Mouse (Mus musculus) gastrocnemius, adult 2 months (tissue): ENCODE results near the gene Cd101. TPM values are rescaled to one million over a fixed set of nuclear protein-coding genes. Genes with fewer than 3 reads are reported as not detected.
A peak's percentile ranks its signal among the peaks of the same experiment; 100 is the strongest.

Experiments
- DNase-seq: peaks from one replicate; pipeline ENCODE4 v3.0.0; 2022
- H3K27ac ChIP-seq: fragments of 200-600 bp; 2 replicates; pipeline ENCODE4 v1.8.1; 2022; ENCODE audit warnings: mild to moderate bottlenecking
- H3K4me3 ChIP-seq: fragments of 200-600 bp; 2 replicates; pipeline ENCODE4 v1.8.1; 2022; ENCODE audit warnings: mild to moderate bottlenecking, moderate library complexity
- CTCF ChIP-seq: fragments of 200-600 bp; IDR thresholded peaks from 2 replicates; pipeline ENCODE4 v1.8.1; 2022; ENCODE audit warnings: antibody characterized with exemption, mild to moderate bottlenecking, moderate library complexity
- intact Hi-C: fragments of 180-260 bp; cut with DNase I; formaldehyde crosslinking; loops from one replicate; pipeline ENCODE4 v1.15.1; 2025
- total RNA-seq, 2 experiments: library from RNA; stranded (reverse); gene quantifications; 2 replicates each; pipeline ENCODE4 v1.2.3; 2021

Gene Cd101
- total RNA-seq, 2 experiments from 2014 or later = 0.06 to 0.13 TPM

DNA sequence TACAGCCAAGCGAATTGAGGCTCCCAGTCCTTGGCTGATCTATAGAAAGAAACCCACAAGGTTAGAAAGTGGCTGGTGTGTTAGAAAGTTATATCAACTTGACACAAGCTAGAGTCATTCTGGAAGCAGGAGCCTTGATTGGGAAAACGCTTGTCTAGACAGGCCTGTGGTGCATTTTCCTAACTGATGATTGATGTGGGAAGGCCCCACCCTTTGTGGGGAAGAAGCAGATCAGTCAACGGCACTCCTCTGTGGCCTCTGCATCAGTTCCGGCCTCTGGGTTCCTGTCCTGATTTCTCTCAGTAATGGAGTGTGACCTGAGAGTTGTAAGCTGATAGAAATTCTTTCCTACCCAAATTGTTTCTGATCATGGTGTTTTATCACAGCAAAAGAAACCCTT is 4.3 kb upstream of the Cd101 start:
- Histone ChIP-seq H3K27ac (no peak overlapping the region), H3K4me3 (no peak overlapping the region)
- no peak for DNase-seq
- TF ChIP-seq CTCF = no peak
- intact Hi-C loops = no loop called here

DNA sequence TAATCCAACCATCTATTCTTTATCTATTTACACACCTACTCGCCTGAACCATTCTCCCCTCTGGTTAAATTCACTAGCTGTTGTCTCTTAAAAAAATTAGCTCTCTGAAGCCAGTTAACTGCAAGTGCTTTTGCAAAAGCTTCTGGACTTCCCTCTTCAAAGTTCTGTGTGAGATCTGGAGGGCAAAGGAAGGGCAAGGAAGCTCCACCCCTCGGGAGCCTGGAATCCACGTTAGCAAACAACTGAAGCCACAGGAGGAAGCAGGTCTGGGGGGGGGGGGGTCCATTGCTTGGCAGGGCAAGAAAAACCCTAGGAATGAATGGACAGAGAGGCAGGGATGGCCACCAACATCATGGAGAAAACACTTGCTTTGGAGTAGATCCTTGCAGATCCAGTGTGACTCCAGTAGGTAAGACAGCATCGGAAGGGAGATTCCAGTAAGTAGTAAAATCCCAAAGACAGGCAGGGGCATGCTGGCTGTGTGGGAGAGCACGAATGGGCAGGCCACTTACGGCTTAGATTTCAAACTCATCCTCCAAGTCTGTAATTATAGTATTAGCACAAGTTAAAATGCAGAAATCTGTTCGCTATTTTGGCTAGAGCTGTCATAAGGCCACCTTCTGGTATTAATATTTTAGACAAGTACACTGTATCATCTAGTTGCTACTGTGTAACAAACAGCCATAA is 2.2 kb upstream of the Cd101 start:
- intact Hi-C loops = no loop called here
- TF ChIP-seq CTCF = no peak
- no peak for DNase-seq
- H3K4me3 ChIP-seq = no peak overlapping the region
- H3K27ac ChIP-seq = no peak overlapping the region

DNA sequence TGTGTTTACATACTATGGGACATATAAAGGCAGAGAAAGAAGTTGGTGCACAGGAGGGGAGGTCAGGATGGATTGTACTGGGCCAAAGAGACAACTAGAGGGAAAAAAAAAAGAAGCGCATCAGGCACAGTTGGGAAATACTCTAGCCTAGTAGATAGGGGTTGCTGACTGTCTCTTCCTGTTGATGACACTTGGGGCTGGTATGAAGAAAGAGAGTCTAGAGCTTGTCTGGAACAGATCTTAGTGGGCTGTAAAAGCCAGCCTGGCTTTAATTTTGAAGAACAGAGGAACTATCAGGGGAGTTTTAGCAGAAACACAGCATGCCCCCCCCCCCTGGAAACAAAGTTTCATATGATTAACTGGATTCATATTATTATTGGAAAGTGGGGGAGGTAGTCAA is 1.3 kb upstream of the Cd101 start:
- no peak for DNase-seq
- Histone ChIP-seq H3K27ac (no peak overlapping the region), H3K4me3 (no peak overlapping the region)
- no peak for TF ChIP-seq CTCF
- intact Hi-C loops = no loop called here

DNA sequence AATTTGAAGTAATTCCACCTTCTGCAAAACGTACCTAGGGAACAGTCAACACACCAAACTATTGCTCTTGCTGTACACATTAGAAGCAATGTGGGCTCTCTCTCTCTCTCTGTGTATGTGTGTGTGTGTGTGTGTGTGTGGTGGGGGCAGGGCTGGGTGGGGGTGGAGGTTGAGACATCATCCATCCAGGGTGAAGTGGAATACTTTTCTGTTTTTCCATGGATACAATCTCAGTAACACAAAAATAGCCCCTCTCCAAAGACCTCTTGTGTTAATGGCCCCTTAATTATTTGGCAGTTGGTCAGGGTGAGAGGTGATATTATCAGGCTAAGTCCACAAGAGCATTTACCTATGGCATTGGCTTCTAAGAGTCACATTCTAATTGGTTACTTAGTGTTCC is 2.6 kb downstream of the Cd101 start:
- intact Hi-C loops = no loop called here
- H3K27ac ChIP-seq = no peak overlapping the region

DNA sequence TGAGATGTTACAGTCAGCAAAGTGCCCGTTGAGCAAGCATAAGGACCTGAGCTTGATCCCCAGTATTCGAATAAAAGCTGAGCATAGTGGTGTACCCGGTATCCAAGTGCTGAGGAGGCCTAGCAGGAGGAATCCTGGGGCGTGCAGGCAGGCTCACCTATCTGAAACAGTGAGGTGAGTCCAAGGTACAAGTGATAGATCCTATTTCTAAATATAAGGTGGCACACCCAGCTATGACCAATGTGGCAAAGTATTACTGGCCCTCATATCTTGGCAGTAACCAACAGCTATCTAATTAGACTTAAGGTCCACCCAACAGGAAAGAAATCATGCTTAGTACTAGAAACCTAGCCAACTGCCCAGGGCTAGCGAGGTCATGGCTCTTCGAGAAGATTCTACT is 6.4 kb downstream of the Cd101 start:
- DNase-seq = no peak
- TF ChIP-seq CTCF = no peak
- no peak overlapping the region for H3K4me3 ChIP-seq
- intact Hi-C loops = no loop called here
- H3K27ac ChIP-seq = no peak overlapping the region

More for the DNA sequence above, 2.6 kb downstream of the Cd101 start:
- no peak for DNase-seq
- TF ChIP-seq CTCF = no peak
- no peak overlapping the region for H3K4me3 ChIP-seq

DNA sequence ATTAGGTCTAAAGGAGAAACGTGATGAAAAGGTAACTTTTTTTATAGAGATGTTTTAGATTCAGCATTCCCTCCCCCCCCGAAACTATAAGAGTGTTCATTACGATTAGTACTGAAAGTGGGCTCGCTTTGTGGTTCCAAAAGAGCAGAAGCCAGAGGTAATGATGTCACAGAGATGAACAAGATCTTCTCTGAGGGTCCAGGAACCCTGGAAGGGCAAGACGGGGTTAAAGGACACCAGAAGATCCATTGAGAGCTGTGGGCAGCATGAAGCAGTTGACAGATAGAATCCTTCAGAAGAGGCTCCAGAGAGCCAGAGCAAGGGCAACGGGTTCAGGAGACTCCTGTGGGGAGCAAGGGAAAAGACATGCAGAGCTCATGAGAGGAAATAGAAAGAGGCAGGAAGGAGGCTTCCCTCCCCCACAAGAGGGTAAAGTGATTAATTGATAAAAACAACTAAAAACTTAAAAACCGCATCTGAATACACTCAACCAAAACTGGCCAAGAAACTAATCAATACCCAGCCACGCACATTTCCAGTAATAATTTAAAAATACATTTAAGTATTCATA is 7.8 kb downstream of the Cd101 start:
- H3K4me3 ChIP-seq = no peak overlapping the region
- intact Hi-C loops = no loop called here
- DNase-seq = no peak
- TF ChIP-seq CTCF = no peak
- H3K27ac ChIP-seq = no peak overlapping the region

DNA sequence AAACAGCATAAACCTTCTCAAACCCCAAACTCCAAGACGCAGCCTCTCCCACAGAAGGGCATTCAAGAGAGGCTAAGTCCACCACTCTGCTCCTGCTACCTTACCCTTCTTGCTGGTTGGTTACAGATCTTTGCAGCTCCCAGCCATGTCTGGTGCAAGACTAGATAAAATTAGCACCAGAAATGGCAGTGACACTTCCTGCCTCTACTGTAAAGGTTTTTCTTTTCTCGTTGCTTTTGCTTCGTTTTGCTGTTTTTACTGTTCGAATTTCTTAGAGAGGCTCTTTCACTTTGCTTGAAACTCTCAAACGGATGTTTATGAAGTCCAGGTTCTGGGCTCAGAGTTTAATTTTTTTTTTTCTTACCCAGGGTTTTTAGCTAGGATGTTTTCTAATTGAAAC is 8.3 kb downstream of the Cd101 start:
- DNase-seq = no peak
- no peak for TF ChIP-seq CTCF
- Histone ChIP-seq H3K4me3 (no peak overlapping the region), H3K27ac (no peak overlapping the region)
- intact Hi-C loops = no loop called here

DNA sequence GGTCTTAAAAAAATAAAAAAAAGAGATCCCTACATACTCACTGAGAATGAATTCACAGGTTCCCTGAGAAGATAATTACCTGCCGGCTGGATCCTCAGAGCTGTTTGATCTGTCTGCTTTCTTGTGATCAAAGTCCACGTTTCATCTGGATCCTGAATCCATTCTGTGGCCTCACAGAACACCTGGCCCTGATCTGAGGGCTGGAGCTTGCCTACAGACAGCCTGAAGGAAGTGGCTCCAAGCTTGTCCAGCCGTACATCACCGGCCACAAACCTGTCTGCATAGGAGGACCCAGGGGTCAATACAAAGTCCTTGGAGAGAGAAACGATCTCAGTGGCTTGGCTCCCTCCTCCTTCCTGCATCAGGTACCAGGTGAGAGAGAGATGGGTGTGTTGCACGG is 10.9 kb downstream of the Cd101 start:
- TF ChIP-seq CTCF = no peak
- intact Hi-C loops = no loop called here
- H3K27ac ChIP-seq = no peak overlapping the region
- DNase-seq = no peak
- no peak overlapping the region for H3K4me3 ChIP-seq

DNA sequence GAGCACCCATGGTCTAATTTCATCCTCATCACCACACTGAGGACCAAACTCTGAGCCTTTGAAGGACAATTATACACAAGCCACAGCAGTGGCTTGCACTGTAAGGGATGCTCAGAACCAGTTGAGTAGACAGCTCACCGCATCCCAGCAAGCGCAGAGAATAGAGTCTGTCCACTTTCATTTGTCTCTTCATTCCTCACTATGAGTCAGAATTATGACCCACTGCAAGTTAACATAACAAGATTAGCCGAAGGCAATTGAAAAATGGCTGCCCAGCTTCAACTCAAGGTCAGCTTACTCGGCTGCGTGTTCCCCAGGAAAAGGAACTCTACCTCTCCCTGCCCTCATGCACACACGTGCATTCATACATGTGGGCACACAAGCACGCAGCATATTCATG is 13.3 kb downstream of the Cd101 start:
- DNase-seq = no peak
- intact Hi-C loops = no loop called here
- no peak for TF ChIP-seq CTCF
- Histone ChIP-seq H3K4me3 (no peak overlapping the region), H3K27ac (no peak overlapping the region)

DNA sequence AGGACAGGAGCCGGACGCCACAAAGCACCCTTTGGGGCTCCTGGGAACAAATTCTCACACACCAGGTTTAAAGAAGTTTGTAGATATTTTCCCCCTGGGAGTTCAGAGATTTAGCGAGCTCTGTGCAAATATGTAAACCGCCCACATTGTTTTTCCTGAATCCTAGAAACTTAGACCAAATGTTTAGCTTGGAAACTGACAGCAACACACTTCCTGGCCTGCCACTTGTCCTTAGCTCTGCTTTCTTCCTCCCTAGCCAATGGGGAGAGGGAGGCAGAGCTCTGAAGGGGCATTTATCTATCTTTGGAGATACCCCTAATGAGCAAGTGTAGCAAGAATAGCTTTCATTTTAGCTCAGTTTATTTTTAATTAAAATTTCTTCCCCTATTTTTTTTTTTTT is 14.1 kb downstream of the Cd101 start:
- no peak overlapping the region for H3K27ac ChIP-seq
- no peak overlapping the region for H3K4me3 ChIP-seq
- DNase-seq = no peak
- TF ChIP-seq CTCF = no peak
- intact Hi-C loops = no loop called here

DNA sequence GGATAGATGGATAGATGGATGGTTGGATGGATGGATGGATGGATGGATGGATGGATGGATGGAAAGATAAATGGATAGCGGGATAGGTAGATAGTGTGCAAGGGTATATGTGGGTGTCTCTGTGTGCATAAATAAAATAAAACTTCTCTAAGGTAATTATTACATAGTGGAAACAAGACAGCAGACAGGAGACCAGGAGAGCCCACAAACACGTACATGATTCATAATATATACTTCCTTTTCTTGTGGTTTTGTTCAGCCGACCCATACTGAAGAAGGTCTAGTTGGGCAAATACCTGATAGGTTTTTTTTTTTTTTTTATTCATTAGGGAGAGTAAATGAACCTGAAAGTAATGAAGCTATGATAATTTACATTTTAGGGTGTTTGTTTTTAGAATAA is 15.8 kb downstream of the Cd101 start:
- no peak overlapping the region for H3K27ac ChIP-seq
- no peak overlapping the region for H3K4me3 ChIP-seq
- no peak for TF ChIP-seq CTCF
- DNase-seq = no peak
- intact Hi-C loops = no loop called here

DNA sequence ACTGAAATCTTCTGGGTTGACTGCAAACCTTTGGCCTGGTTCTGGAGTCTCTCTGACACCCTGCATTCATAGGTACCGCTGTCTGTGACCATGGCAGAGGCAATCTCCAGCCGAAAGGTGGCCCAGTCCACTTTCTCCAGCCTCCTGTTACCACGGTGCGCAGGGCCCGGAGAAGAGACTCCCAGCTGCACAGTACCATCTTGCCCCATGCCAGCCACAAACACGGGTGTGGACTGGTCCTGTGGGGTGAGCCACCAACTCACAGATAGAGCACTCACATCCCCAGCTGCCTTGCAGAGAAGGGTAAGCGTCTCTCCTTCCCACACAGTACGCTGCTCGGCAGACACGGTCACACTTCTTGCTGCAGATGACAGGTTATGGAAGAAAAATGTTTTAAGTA is 16.4 kb downstream of the Cd101 start:
- Histone ChIP-seq H3K27ac (no peak overlapping the region), H3K4me3 (no peak overlapping the region)
- no peak for DNase-seq
- intact Hi-C loops = no loop called here
- TF ChIP-seq CTCF = no peak

DNA sequence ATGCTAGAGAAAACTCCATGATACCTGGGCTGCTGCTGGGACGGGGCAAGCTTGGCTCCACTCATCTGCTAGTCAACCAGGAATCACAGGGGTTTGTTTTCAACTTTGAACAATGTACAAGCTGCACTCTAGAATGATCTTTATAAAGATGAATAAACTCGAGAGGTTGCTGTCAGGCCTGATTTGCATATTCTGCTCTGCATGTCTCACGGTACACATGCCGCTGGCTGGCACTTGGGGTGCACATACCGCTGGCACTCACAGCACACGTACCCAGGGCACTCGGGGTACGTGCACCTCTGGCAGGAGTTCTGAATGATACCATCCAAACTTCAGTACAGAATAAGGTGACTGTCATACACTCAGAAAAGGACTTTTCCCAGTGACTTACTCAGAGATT is 16.8 kb downstream of the Cd101 start:
- intact Hi-C loops = no loop called here
- no peak overlapping the region for H3K27ac ChIP-seq
- no peak for DNase-seq
- no peak for TF ChIP-seq CTCF
- H3K4me3 ChIP-seq = no peak overlapping the region

DNA sequence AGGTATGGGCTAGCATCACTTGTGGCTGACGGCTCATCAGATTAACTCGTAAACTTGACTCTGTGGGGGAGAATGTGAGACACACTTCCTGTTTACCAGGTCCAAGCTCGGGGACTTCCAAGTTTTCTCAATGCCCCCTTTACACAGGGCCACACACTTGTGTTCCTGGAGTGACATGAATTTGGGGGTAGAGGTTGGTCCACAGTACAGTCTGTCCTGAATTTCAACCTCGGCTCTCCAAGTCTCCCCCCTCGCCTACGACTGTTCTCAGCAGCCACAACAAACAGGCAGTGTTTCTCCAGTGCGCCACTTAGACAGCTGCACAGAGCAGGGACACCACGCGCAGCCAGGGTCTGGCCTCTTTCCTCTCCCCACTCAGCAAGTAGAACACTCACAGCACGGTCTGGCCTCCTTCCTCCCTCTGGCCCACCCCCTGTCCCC is 17.2 kb downstream of the Cd101 start:
- no peak for DNase-seq
- Histone ChIP-seq H3K4me3 (peak overlapping the region; percentile 23), H3K27ac (peak overlapping the region; percentile 20; the same call in 1 of the 2 replicates)
- TF ChIP-seq CTCF = no peak
- intact Hi-C loops = no loop called here
